Mouse (Mus musculus): ENCODE measurements at regions not wholly inside any gene's neighbourhood (a gene's known extent, or its start where the extent isn't known, plus 50 kb on each side); places are given as distances from the start of the nearest gene placed in this dataset.

GRCm38 (mm10) chr3:100771363-100771762 is 53.9 kb upstream of the Vtcn1 start:
- TF ChIP-seq REST (IDR thresholded peaks at IDR 0.05; ENCODE audit: insufficient read depth, insufficient read length) (no peak), MAX (IDR thresholded peaks at IDR 0.05; ENCODE audit: low read depth) (no peak), SRF (IDR thresholded peaks at IDR 0.05; ENCODE audit: control insufficient read depth, insufficient read length, low read depth) (no peak), USF1 (IDR thresholded peaks at IDR 0.05; ENCODE audit: low read depth) (no peak), POLR2A (IDR thresholded peaks at IDR 0.05; ENCODE audit: insufficient read length, low read depth) (no peak), POLR2AphosphoS2 (IDR thresholded peaks at IDR 0.05; ENCODE audit: insufficient read length, low read depth) (no peak), E2F4 (IDR thresholded peaks at IDR 0.05; ENCODE audit: insufficient read depth) (no peak), MYOD1 (IDR thresholded peaks at IDR 0.05; ENCODE audit: control insufficient read depth in 1 of 3, insufficient read length in 2 of 3, low read depth in 2 of 3) (no peak), TCF12 (IDR thresholded peaks at IDR 0.05; ENCODE audit: insufficient read depth, poor library complexity, severe bottlenecking) (no peak), TCF3 (IDR thresholded peaks at IDR 0.05; ENCODE audit: insufficient read length, low read depth) (no peak), CEBPB (IDR thresholded peaks at IDR 0.05; ENCODE audit: insufficient read depth, poor library complexity, severe bottlenecking) (no peak)
